Mouse (Mus musculus): ENCODE measurements at regions not wholly inside any gene's neighbourhood (a gene's known extent, or its start where the extent isn't known, plus 50 kb on each side); places are given as distances from the start of the nearest gene placed in this dataset. TPM values are rescaled to one million over a fixed set of nuclear protein-coding genes. Genes with fewer than 3 reads are reported as not detected.

DNA sequence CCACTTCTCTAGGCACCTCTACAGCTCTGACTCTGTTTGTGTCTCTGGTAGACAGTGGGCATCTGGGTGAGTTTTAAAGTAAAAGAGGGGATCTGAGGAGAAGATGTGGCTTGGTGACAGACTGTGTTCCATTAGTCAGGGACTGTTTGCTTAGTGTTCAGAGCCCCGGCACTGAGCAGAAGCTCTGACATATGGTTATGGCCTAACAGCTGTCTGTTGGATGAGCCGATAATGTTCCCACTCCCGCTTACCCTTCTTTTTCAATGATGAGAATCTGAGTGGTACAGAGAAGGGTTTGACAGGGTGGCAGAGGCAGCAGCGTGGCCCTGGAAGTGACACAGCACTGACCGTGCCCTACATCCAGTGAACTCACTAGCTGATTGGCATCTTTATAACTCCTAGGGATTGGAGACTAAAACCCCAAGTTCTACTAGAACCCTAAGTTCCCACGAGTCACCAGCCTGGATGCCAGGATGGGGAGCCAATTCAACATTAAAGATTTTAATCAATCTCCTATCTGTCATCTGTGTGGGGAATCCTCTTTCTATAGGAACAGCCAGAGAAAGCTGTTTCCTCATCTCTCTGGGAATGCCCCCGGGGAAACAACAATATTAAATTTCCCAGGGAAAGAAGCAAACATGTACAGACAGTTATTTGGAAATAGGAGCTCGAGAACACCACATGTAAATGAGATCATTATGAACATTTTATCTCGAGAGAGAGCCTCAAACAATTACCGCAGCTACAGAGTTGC, 266.6 kb downstream of the Gm19410 start:
- H3K4me3 ChIP-seq: no peak overlapping the region
- no peak overlapping the region for H3K27ac ChIP-seq
- H3K4me2 ChIP-seq: no peak overlapping the region
- ATAC-seq: no peak
- 67% methylated on average over 10 of the region's 10 CpGs for WGBS (ENCODE audit: insufficient replicate concordance)
- no peaks in the 10 kb centered on the region for H3K9me3 ChIP-seq (replicated peaks)
- no peak overlapping the region for H3K9ac ChIP-seq
- no peaks in the 10 kb centered on the region for H3K4me1 ChIP-seq
- H3K27me3 ChIP-seq (replicated peaks): no peaks in the 10 kb centered on the region
- H3K36me3 ChIP-seq: no peaks in the 10 kb centered on the region

DNA sequence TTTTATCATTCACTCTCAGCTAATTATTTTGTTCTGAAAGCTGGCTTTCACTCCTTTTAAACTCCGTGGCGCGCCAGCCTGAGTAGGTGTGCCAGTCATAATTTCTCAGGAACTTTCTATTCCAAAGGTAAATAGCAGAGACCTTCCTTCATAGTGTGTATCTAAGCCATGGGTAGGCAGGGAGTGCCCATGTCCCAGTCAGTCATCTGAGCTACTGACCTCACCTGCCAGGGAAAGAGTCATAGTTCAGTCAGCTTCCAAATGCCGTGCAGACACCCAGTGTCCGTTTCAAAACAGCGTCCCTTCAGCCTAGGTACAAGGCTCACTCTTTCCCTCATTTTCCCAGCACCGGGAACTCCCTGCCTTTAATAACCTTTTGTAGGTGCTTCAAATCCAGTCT, 269.7 kb downstream of the Gm19410 start:
- no peaks in the 10 kb centered on the region for H3K9me3 ChIP-seq (replicated peaks)
- H3K9ac ChIP-seq: no peak overlapping the region
- H3K4me3 ChIP-seq: no peak overlapping the region
- H3K27ac ChIP-seq: no peak overlapping the region
- no peak for ATAC-seq
- no peaks in the 10 kb centered on the region for H3K4me1 ChIP-seq
- no peak overlapping the region for H3K4me2 ChIP-seq
- 81% methylated on average over 7 of the region's 7 CpGs for WGBS (ENCODE audit: insufficient replicate concordance)
- no peaks in the 10 kb centered on the region for H3K36me3 ChIP-seq
- H3K27me3 ChIP-seq (replicated peaks): no peaks in the 10 kb centered on the region

DNA sequence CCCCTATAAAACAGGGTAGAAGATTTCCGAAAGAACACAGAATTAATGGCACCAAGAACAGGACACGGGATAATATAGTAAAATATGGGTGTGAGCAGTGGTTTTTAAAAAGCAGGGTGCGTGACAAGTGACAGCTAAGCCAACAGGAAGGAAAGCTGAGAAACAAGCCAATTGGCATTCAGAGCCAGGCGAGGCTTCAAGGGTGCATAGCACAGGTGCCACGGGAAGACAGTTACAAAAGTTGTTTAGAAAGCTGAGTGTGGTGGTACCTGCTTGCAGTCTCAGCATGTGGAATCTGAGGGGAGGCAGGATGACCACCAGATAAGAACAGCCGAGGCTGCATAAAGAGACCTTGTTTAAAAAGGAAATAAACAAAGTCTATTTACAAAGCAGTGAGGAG, 270.7 kb downstream of the Gm19410 start:
- Histone ChIP-seq H3K4me2 (no peak overlapping the region), H3K9me3 (replicated peaks) (no peaks in the 10 kb centered on the region), H3K27me3 (replicated peaks) (no peaks in the 10 kb centered on the region), H3K27ac (no peak overlapping the region), H3K36me3 (no peaks in the 10 kb centered on the region), H3K4me3 (no peak overlapping the region), H3K4me1 (no peaks in the 10 kb centered on the region), H3K9ac (no peak overlapping the region)
- ATAC-seq: no peak
- WGBS (ENCODE audit: insufficient replicate concordance): 48% methylated on average over 6 of the region's 6 CpGs

DNA sequence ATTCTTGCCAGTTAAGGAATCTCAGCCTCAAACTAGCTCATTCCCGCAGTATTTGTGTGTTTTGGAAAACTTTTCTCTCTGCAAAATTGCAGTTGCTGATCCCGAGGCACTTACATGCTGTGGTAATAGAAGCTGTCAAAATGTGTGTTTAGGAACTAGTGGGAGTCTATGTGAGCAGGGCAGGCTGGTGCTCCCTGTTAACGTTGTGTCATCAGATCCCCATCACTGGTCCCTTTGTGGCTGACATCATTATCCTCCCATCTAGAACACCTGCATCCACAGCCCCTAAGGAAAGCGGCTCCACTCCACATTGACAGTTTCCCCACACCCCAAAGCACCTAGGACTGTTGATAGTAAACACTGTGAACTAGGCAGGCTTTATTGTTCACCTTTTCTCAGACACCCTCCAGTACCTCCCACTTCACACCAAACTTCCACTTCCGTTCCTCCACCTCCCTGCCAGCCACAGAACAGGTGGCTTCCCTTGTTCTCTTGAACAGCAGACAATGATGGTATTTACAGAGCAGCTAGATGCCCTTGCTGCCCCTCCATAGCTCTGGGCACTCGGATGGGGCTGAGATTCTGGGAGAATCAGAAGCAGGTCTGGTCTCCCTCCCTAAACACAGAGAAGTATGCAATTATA, 275.8 kb downstream of the Gm19410 start:
- ATAC-seq: no peak
- no peaks in the 10 kb centered on the region; the same call in 1 of the 2 replicates for H3K27me3 ChIP-seq (replicated peaks)
- H3K27ac ChIP-seq: no peak overlapping the region
- H3K9me3 ChIP-seq (replicated peaks): no peaks in the 10 kb centered on the region
- no peaks in the 10 kb centered on the region for H3K4me1 ChIP-seq
- no peak overlapping the region for H3K4me3 ChIP-seq
- no peaks in the 10 kb centered on the region for H3K36me3 ChIP-seq
- no peak overlapping the region for H3K9ac ChIP-seq
- H3K4me2 ChIP-seq: no peak overlapping the region
- 53% methylated on average over 6 of the region's 6 CpGs for WGBS (ENCODE audit: insufficient replicate concordance)

DNA sequence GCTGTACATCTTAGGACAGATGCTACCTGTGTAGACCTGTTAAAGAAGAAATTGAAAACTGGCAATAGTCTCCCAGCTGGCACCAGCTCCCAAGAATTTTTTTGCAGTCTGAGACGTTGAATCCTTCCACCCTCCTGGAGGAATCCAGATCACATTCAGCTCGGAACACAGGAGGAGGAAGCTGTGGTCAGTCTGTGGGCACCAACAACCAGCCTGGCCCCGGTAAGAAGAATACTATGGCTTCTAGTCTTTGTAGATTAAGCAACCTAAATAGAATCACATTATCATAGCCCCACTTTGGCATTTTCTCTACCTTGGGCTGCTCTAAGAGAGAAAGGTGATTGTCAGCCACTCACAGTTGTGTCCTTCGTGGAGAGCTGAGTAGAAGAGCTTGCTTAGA, 277.0 kb downstream of the Gm19410 start:
- Histone ChIP-seq H3K27me3 (replicated peaks) (no peaks in the 10 kb centered on the region; the same call in 1 of the 2 replicates), H3K4me1 (no peaks in the 10 kb centered on the region), H3K9ac (no peak overlapping the region), H3K9me3 (replicated peaks) (no peaks in the 10 kb centered on the region), H3K4me3 (no peak overlapping the region), H3K4me2 (no peak overlapping the region), H3K36me3 (no peaks in the 10 kb centered on the region), H3K27ac (no peak overlapping the region)
- WGBS (ENCODE audit: insufficient replicate concordance): 21% methylated on average over 4 of the region's 4 CpGs
- no peak for ATAC-seq

Small RNA genes in the stretch of these regions (microRNA-seq; reads per million reads assigned to microRNA genes)
- gene Gm22030: not detected

All from liver, embryonic 12.5 days (tissue).